Mouse (Mus musculus): ENCODE results near the gene 6820408C15Rik. TPM values are rescaled to one million over a fixed set of nuclear protein-coding genes. Genes with fewer than 3 reads are reported as not detected.

Gene 6820408C15Rik
- total and polyA plus RNA-seq, 2 experiments from 2014 or later = 1.8 to 4.9 TPM

DNA sequence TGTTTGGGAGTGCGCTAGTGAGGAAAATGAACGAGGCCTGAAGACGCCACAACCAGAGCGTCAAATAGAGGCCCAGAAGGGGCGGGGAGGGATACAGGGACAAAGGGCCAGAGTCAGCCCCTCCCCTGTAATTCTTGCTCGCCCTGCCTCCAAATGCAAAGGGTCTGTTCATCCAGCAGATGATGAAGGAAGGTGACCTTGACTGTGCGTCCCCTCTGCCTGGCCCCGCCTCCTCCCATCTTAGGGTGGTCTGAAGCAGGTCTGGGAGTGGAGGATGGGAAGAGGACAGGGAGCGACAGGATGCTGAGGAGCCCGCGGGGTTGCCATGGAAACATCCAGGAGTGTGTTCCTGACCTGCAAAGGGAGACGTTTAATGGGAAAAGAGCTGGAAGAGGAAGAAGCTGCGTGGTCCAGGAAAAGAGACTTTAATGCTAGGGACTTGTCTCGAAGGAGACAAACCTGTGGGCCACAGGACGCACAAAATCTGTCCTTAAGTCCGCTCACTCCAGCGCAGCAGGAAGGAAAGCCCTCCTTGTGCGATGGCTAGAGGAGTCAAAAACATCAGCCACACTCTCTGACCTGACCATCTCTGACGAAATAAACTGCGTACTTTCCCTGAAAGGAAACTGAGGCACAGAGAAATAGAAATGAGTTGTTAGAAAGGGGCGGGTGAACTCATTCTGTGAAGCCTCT lies 39.6 kb upstream of the 6820408C15Rik start:
- peak overlapping the region; percentile 66 for H3K4me2 ChIP-seq (ENCODE audit: low read depth, low read length, poor library complexity, severe bottlenecking)
- no peak for TF ChIP-seq CTCF (IDR thresholded peaks at IDR 0.05)
- H3K36me3 ChIP-seq (ENCODE audit: insufficient read depth, low read length) = no peaks in the 10 kb centered on the region
- DNase-seq (ENCODE audit: low spot score) (peak; percentile 86), ATAC-seq (ENCODE audit: low FRiP score) (peak; percentile 88)
- H3K27me3 ChIP-seq (ENCODE audit: insufficient read depth, low read length) = no peaks in the 10 kb centered on the region
- 3% methylated on average over 21 of the region's 21 CpGs for WGBS
- H3K27ac ChIP-seq (ENCODE audit: low read depth, low read length) = peak overlapping the region; percentile 91
- H3K4me1 ChIP-seq (ENCODE audit: insufficient read depth, low read length) = peaks cover 10% of the 10 kb centered on the region; the same call in 1 of the 2 replicates
- H3K4me3 ChIP-seq (ENCODE audit: low read depth, low read length) = peak overlapping the region; percentile 38
- H3K9ac ChIP-seq (replicated peaks; ENCODE audit: low read length, poor library complexity, severe bottlenecking) = peak overlapping the region; percentile 60
- no peaks in the 10 kb centered on the region for H3K9me3 ChIP-seq (ENCODE audit: low read length)

GRCm38 (mm10) chr2:152376345-152376741 lies 39.0 kb upstream of the 6820408C15Rik start, which contains the start of gene Nrsn2:
Gene Nrsn2 (minus strand): TSS chr2:152376638.
- ATAC-seq (ENCODE audit: low FRiP score) = peak; percentile 87
- Histone ChIP-seq H3K27ac (ENCODE audit: low read depth, low read length) (peak within 1 kb of the TSS; percentile 91), H3K4me3 (ENCODE audit: low read depth, low read length) (peak within 1 kb of the TSS; percentile 38), H3K9me3 (ENCODE audit: low read length) (no peaks in the 10 kb centered on the region), H3K4me2 (ENCODE audit: low read depth, low read length, poor library complexity, severe bottlenecking) (peak within 1 kb of the TSS; percentile 66), H3K36me3 (ENCODE audit: insufficient read depth, low read length) (no peaks in the 10 kb centered on the region), H3K4me1 (ENCODE audit: insufficient read depth, low read length) (peaks cover 10% of the 10 kb centered on the region; the same call in 1 of the 2 replicates), H3K27me3 (ENCODE audit: insufficient read depth, low read length) (no peaks in the 10 kb centered on the region), H3K9ac (replicated peaks; ENCODE audit: low read length, poor library complexity, severe bottlenecking) (peak within 1 kb of the TSS; percentile 60)
- no peak for TF ChIP-seq CTCF (IDR thresholded peaks at IDR 0.05)
- peak; percentile 67 for DNase-seq (ENCODE audit: low spot score)
- WGBS = 2% methylated on average over 15 of the region's 16 CpGs

- Histone ChIP-seq H3K4me3 (ENCODE audit: low read depth, low read length) (no peak overlapping the region), H3K9me3 (ENCODE audit: low read length) (no peaks in the 10 kb centered on the region), H3K9ac (replicated peaks; ENCODE audit: low read length, poor library complexity, severe bottlenecking) (no peak overlapping the region), H3K36me3 (ENCODE audit: insufficient read depth, low read length) (no peaks in the 10 kb centered on the region), H3K4me1 (ENCODE audit: insufficient read depth, low read length) (no peaks in the 10 kb centered on the region), H3K4me2 (ENCODE audit: low read depth, low read length, poor library complexity, severe bottlenecking) (no peak overlapping the region), H3K27ac (ENCODE audit: low read depth, low read length) (no peak overlapping the region), H3K27me3 (ENCODE audit: insufficient read depth, low read length) (no peaks in the 10 kb centered on the region)
- ATAC-seq (ENCODE audit: low FRiP score) = no peak
- DNase-seq (ENCODE audit: low spot score) = no peak
- 85% methylated on average over 4 of the region's 4 CpGs for WGBS
- no peak for TF ChIP-seq CTCF (IDR thresholded peaks at IDR 0.05)
Observed at GRCm38 (mm10) chr2:152384191-152384590, 31.2 kb upstream of the 6820408C15Rik start.

DNA sequence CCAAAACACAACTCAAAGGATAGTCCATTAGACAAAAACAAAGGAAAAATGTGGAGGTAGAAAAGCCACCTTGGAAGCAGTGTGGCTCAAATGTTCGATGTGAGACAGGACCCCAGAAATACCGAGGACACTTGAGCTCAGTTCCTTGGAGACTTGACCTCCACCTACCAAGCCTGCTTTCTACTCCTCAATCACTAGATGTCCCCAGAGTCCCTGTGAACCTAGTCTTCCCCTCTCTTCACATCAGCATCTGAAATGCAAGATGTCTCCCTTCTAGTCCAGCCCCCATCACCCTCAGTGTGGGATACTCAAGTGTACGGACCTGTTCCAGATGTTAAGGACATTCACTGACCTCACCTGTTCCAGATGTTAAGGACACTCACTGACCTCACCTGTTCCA lies 22.6 kb upstream of the 6820408C15Rik start:
- Histone ChIP-seq H3K9ac (replicated peaks; ENCODE audit: low read length, poor library complexity, severe bottlenecking) (no peak overlapping the region), H3K4me3 (ENCODE audit: low read depth, low read length) (no peak overlapping the region), H3K27me3 (ENCODE audit: insufficient read depth, low read length) (no peaks in the 10 kb centered on the region), H3K4me1 (ENCODE audit: insufficient read depth, low read length) (peaks cover 10% of the 10 kb centered on the region; the same call in 1 of the 2 replicates), H3K4me2 (ENCODE audit: low read depth, low read length, poor library complexity, severe bottlenecking) (no peak overlapping the region; the same call in 1 of the 2 replicates), H3K9me3 (ENCODE audit: low read length) (no peaks in the 10 kb centered on the region), H3K36me3 (ENCODE audit: insufficient read depth, low read length) (no peaks in the 10 kb centered on the region), H3K27ac (ENCODE audit: low read depth, low read length) (no peak overlapping the region)
- no peak for ATAC-seq (ENCODE audit: low FRiP score)
- TF ChIP-seq CTCF (IDR thresholded peaks at IDR 0.05) = peak; percentile 83
- peak; percentile 81 for DNase-seq (ENCODE audit: low spot score)
- 7% methylated on average over 3 of the region's 3 CpGs for WGBS

- TF ChIP-seq CTCF (IDR thresholded peaks at IDR 0.05) = no peak
Observed at GRCm38 (mm10) chr2:152393225-152394017, 22.0 kb upstream of the 6820408C15Rik start.

More at GRCm38 (mm10) chr2:152393225-152394017, 22.0 kb upstream of the 6820408C15Rik start:
- Histone ChIP-seq H3K9ac (replicated peaks; ENCODE audit: low read length, poor library complexity, severe bottlenecking) (no peak overlapping the region), H3K4me1 (ENCODE audit: insufficient read depth, low read length) (peaks cover 10% of the 10 kb centered on the region; the same call in 1 of the 2 replicates), H3K27me3 (ENCODE audit: insufficient read depth, low read length) (no peaks in the 10 kb centered on the region), H3K4me3 (ENCODE audit: low read depth, low read length) (peak overlapping the region; percentile 74; the same call in 1 of the 2 replicates), H3K27ac (ENCODE audit: low read depth, low read length) (no peak overlapping the region), H3K4me2 (ENCODE audit: low read depth, low read length, poor library complexity, severe bottlenecking) (peak overlapping the region; percentile 91), H3K36me3 (ENCODE audit: insufficient read depth, low read length) (no peaks in the 10 kb centered on the region), H3K9me3 (ENCODE audit: low read length) (no peaks in the 10 kb centered on the region)
- DNase-seq (ENCODE audit: low spot score) (no peak), ATAC-seq (ENCODE audit: low FRiP score) (no peak)
- 43% methylated on average over 9 of the region's 9 CpGs for WGBS

Measured in midbrain, postnatal 0 days (tissue).